Mouse (Mus musculus) ovary, adult 18-20 months (tissue): ENCODE measurements at regions not wholly inside any gene's neighbourhood (a gene's known extent, or its start where the extent isn't known, plus 50 kb on each side); places are given as distances from the start of the nearest gene placed in this dataset.
"Not testable (repeated sequence)": the region's sequence is repeated elsewhere in the genome, so short reads cannot be mapped to it uniquely, and the experiment has no call there.

Experiments used
- DNase-seq: peaks from one replicate; pipeline ENCODE4 v3.0.0; 2022; ENCODE audit warnings: low spot score, mixed read lengths

- DNase-seq, result not testable (repeated sequence)
Measured at GRCm38 (mm10) chr16:50774699-50775098, 183.7 kb upstream of the Ccdc54 start.

- no peak for DNase-seq
Measured at GRCm38 (mm10) chr16:50766055-50766770, 175.3 kb upstream of the Ccdc54 start.

- no peak for DNase-seq
Measured at GRCm38 (mm10) chr16:50762096-50762495, 171.1 kb upstream of the Ccdc54 start.

- no peak for DNase-seq
Measured at GRCm38 (mm10) chr16:50759979-50760378, 169.0 kb upstream of the Ccdc54 start.

- DNase-seq, result no peak
Measured at GRCm38 (mm10) chr16:50756696-50757095, 165.7 kb upstream of the Ccdc54 start.

GRCm38 (mm10) chr16:50753612-50754389 lies 162.8 kb upstream of the Ccdc54 start:
- DNase-seq, result peak; percentile 10

- no peak for DNase-seq
Measured at GRCm38 (mm10) chr16:50753046-50753445, 162.1 kb upstream of the Ccdc54 start.

GRCm38 (mm10) chr16:50752277-50752600 lies 161.3 kb upstream of the Ccdc54 start:
- DNase-seq, result no peak

GRCm38 (mm10) chr16:50751495-50752276 lies 160.7 kb upstream of the Ccdc54 start:
- DNase-seq, result no peak

GRCm38 (mm10) chr16:50747698-50748097 lies 156.7 kb upstream of the Ccdc54 start:
- DNase-seq, result no peak

GRCm38 (mm10) chr16:50745723-50746122 lies 154.8 kb upstream of the Ccdc54 start:
- no peak for DNase-seq

- DNase-seq, result no peak
Measured at GRCm38 (mm10) chr16:50737396-50737843, 146.5 kb upstream of the Ccdc54 start.

GRCm38 (mm10) chr16:50736151-50737047 lies 145.4 kb upstream of the Ccdc54 start:
- peak; percentile 82 for DNase-seq

GRCm38 (mm10) chr16:50733359-50733758 lies 142.4 kb upstream of the Ccdc54 start:
- DNase-seq, result no peak

- peak; percentile 84 for DNase-seq
Measured at GRCm38 (mm10) chr16:50732082-50733006, 141.4 kb upstream of the Ccdc54 start.

- no peak for DNase-seq
Measured at GRCm38 (mm10) chr16:50729341-50729740, 138.4 kb upstream of the Ccdc54 start.

GRCm38 (mm10) chr16:50723144-50723543 lies 132.2 kb upstream of the Ccdc54 start:
- no peak for DNase-seq

GRCm38 (mm10) chr16:50717306-50718017 lies 126.5 kb upstream of the Ccdc54 start:
- no peak for DNase-seq

- no peak for DNase-seq
Measured at GRCm38 (mm10) chr16:50709727-50710126, 118.8 kb upstream of the Ccdc54 start.

- no peak for DNase-seq
Measured at GRCm38 (mm10) chr16:50707906-50708305, 117.0 kb upstream of the Ccdc54 start.
